Mouse (Mus musculus) c-Kit-positive CD71-positive TER-119-positive erythroid progenitor cells, embryonic 14.5 days (primary cell): ENCODE measurements around the gene Olfr150.
"Not testable (repeated sequence)": the region's sequence is repeated elsewhere in the genome, so short reads cannot be mapped to it uniquely, and the experiment has no call there.

Experiments used
- DNase-seq: peaks from one replicate; pipeline ENCODE4 v3.0.0-alpha.2; 2013; ENCODE audit warnings: low spot score

The Olfr150 gene

GRCm38 (mm10) chr9:39730678-39731077 lies at the start of gene Olfr150:
Gene Olfr150, plus strand, starts transcription at chr9:39730978.
- no peak for DNase-seq

- not testable (repeated sequence) for DNase-seq
These were observed 29.7 kb upstream of the Olfr150 start for GRCm38 (mm10) chr9:39701123-39701522.

- DNase-seq: no peak
These were observed 23.8 kb upstream of the Olfr150 start, which contains the start of gene Olfr149 for GRCm38 (mm10) chr9:39707017-39707416. Gene Olfr149, minus strand, starts transcription at chr9:39707117.

GRCm38 (mm10) chr9:39708958-39709357 lies 21.8 kb upstream of the Olfr150 start:
- DNase-seq: no peak

GRCm38 (mm10) chr9:39711053-39711452 lies 19.7 kb upstream of the Olfr150 start, which contains the start of gene Olfr965:
Gene Olfr965, plus strand, starts transcription at chr9:39711353.
- DNase-seq: no peak

GRCm38 (mm10) chr9:39740741-39741140 lies 10.0 kb downstream of the Olfr150 start:
- no peak for DNase-seq

GRCm38 (mm10) chr9:39745949-39746348 lies 15.2 kb downstream of the Olfr150 start, which contains the start of gene Olfr967:
Gene Olfr967, plus strand, starts transcription at chr9:39746249.
- no peak for DNase-seq

- DNase-seq: no peak
These were observed 15.7 kb downstream of the Olfr150 start for GRCm38 (mm10) chr9:39746428-39746827.

- DNase-seq: no peak
These were observed 52.4 kb downstream of the Olfr150 start, which contains the start of gene Olfr968 for GRCm38 (mm10) chr9:39783153-39783552. Gene Olfr968, minus strand, starts transcription at chr9:39783253.
